Mouse (Mus musculus): ENCODE data around the gene Mb.

Mb gene

GRCm38 (mm10) chr15:77050570-77050969 lies at the start of gene Mb:
Mb (minus strand) TSS chr15:77050670.
- in situ Hi-C loops (cut with MseI, MboI), result no loop called here

- in situ Hi-C loops (cut with MseI, MboI), result no loop called here
These were observed 49.3 kb upstream of the Mb start for GRCm38 (mm10) chr15:77099756-77100155.

GRCm38 (mm10) chr15:77097358-77097757 lies 46.9 kb upstream of the Mb start:
- in situ Hi-C loops (cut with MseI, MboI), result no loop called here

GRCm38 (mm10) chr15:77095216-77095615 lies 44.7 kb upstream of the Mb start:
- in situ Hi-C loops (cut with MseI, MboI), result no loop called here

- in situ Hi-C loops (cut with MseI, MboI), result no loop called here
These were observed 44.0 kb upstream of the Mb start for GRCm38 (mm10) chr15:77094431-77094830.

- in situ Hi-C loops (cut with MseI, MboI), result no loop called here
These were observed 40.9 kb upstream of the Mb start for GRCm38 (mm10) chr15:77091394-77091793.

GRCm38 (mm10) chr15:77090531-77090930 lies 40.1 kb upstream of the Mb start:
- in situ Hi-C loops (cut with MseI, MboI), result no loop called here

- in situ Hi-C loops (cut with MseI, MboI), result no loop called here
These were observed 38.8 kb upstream of the Mb start for GRCm38 (mm10) chr15:77089249-77089648.

GRCm38 (mm10) chr15:77086488-77086887 lies 36.0 kb upstream of the Mb start:
- in situ Hi-C loops (cut with MseI, MboI), result no loop called here

- in situ Hi-C loops (cut with MseI, MboI), result no loop called here
These were observed 35.3 kb upstream of the Mb start for GRCm38 (mm10) chr15:77085818-77086217.

- in situ Hi-C loops (cut with MseI, MboI), result no loop called here
These were observed 31.0 kb upstream of the Mb start for GRCm38 (mm10) chr15:77081454-77081853.

GRCm38 (mm10) chr15:77080684-77081254 lies 30.3 kb upstream of the Mb start:
- in situ Hi-C loops (cut with MseI, MboI), result no loop called here

- in situ Hi-C loops (cut with MseI, MboI), result no loop called here
These were observed 29.5 kb upstream of the Mb start for GRCm38 (mm10) chr15:77079890-77080361.

- in situ Hi-C loops (cut with MseI, MboI), result no loop called here
These were observed 28.9 kb upstream of the Mb start for GRCm38 (mm10) chr15:77079256-77079822.

GRCm38 (mm10) chr15:77078786-77079185 lies 28.3 kb upstream of the Mb start:
- in situ Hi-C loops (cut with MseI, MboI), result no loop called here

GRCm38 (mm10) chr15:77077906-77078305 lies 27.4 kb upstream of the Mb start:
- in situ Hi-C loops (cut with MseI, MboI), result no loop called here

- in situ Hi-C loops (cut with MseI, MboI), result no loop called here
These were observed 26.1 kb upstream of the Mb start for GRCm38 (mm10) chr15:77076523-77076922.

GRCm38 (mm10) chr15:77072556-77073163 lies 22.2 kb upstream of the Mb start:
- in situ Hi-C loops (cut with MseI, MboI), result no loop called here

GRCm38 (mm10) chr15:77071501-77071900 lies 21.0 kb upstream of the Mb start:
- in situ Hi-C loops (cut with MseI, MboI), result no loop called here

- in situ Hi-C loops (cut with MseI, MboI), result no loop called here
These were observed 20.3 kb upstream of the Mb start for GRCm38 (mm10) chr15:77070745-77071268.

GRCm38 (mm10) chr15:77069019-77069418 lies 18.5 kb upstream of the Mb start:
- in situ Hi-C loops (cut with MseI, MboI), result no loop called here

- in situ Hi-C loops (cut with MseI, MboI), result no loop called here
These were observed 18.0 kb upstream of the Mb start for GRCm38 (mm10) chr15:77068439-77068861.

GRCm38 (mm10) chr15:77066233-77066632 lies 15.8 kb upstream of the Mb start:
- in situ Hi-C loops (cut with MseI, MboI), result no loop called here
